Mouse (Mus musculus): ENCODE data around the gene Ly6g6d. TPM values are rescaled to one million over a fixed set of nuclear protein-coding genes. Genes with fewer than 3 reads are reported as not detected.

Gene Ly6g6d
- polyA plus RNA-seq, 1 experiment = 79.9 TPM

DNA sequence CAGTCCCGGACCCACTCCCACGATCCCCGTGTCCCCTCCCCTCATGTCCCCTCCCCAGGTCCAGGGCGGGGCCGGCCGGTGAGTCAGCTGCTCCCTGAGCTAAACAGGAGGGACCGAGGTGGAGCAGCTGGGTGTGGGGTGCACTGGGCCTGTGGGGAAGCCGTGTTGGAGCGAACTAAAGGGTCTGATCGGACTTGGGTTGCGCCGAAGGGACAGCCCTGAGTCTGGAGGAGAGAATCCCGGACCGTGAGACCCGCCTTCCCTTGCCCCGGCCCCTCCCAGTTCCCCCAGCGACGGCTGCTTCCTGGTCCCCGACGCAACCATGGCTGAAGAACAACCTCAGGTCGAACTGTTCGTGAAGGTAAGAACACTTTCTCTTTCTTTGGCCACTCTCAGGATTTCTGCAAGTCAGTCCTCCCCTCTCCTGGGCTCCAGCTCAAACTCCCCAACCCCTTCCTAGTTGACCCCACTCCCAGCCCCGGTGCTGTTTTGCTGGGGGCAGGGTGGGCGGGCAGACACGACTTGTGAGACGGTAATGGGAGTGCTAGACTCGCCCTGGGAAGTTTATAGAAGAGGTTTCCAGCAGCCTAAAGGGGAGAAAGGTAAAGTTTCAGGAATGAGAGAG lies 27.6 kb downstream of the Ly6g6d start:
- peaks cover 71% of the 10 kb centered on the region for H3K4me1 ChIP-seq
- peak overlapping the region; percentile 97 for H3K4me3 ChIP-seq (replicated peaks)
- TF ChIP-seq GATA1 (IDR thresholded peaks at IDR 0.05; ENCODE audit: borderline replicate concordance, low read length) (no peak), FLI1 (IDR thresholded peaks at IDR 0.05; ENCODE audit: low read length) (no peak)
- H3K9me3 ChIP-seq = no peaks in the 10 kb centered on the region
- H3K27me3 ChIP-seq (replicated peaks) = no peaks in the 10 kb centered on the region
- peaks cover 37% of the 10 kb centered on the region for H3K36me3 ChIP-seq (replicated peaks; ENCODE audit: low read length)

DNA sequence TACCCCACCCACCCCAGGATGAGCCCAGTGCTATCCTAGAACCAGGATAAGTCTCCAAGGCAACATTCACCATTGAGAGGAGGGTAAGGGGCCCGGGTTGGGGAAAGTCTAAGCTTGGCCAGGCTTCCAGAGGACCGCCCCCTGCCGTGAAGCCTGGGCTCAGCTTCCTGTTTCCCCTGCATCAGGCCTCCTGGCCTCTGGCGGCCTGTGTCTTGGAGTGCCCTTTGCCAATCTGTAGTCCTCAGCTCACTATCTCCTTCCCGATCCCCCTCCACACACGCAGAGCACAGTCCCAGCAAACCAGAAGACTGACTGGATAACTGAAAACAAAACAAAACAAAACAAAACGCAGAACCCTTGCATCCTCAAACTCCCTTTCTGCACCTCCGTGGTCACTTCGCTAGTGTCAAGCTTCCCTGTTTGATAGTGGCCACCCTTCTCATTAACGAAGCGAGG lies 28.3 kb downstream of the Ly6g6d start, which contains the start of gene Clic1:
TSS of gene Clic1 (plus strand) at position 406 of the 456 bp plus-strand sequence.
- H3K4me1 ChIP-seq = peaks cover 73% of the 10 kb centered on the region
- H3K27me3 ChIP-seq (replicated peaks) = no peaks in the 10 kb centered on the region
- H3K9me3 ChIP-seq = no peaks in the 10 kb centered on the region
- peaks cover 32% of the 10 kb centered on the region for H3K36me3 ChIP-seq (replicated peaks; ENCODE audit: low read length)
- TF ChIP-seq FLI1 (IDR thresholded peaks at IDR 0.05; ENCODE audit: low read length) (no peak), GATA1 (IDR thresholded peaks at IDR 0.05; ENCODE audit: borderline replicate concordance, low read length) (no peak)
- H3K4me3 ChIP-seq (replicated peaks) = peak within 1 kb of the TSS; percentile 97

DNA sequence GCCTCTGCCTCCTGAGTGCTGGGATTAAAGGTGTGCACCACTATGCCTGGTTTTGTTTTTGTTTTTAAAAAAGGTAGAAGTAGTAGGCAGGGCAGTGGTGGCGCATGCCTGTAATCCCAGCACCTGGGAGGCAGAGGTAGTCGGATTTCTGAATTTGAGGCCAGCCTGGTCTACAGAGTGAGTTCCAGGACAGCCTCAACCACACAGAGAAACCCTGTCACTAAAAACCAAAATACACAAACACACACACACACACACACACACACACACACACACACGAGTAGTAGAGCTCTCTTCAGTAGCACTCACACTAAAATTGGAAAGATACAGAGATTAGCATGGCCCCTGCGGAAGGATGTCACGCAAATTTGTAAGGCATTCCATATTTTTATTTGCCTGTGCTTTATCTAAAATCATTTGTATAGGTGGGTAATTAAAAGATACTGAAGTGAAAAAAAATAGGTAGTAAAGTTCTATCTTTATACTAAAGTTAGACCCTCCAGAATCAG lies 28.9 kb downstream of the Ly6g6d start:
- TF ChIP-seq FLI1 (IDR thresholded peaks at IDR 0.05; ENCODE audit: low read length) (no peak), GATA1 (IDR thresholded peaks at IDR 0.05; ENCODE audit: borderline replicate concordance, low read length) (no peak)
- H3K9me3 ChIP-seq = no peaks in the 10 kb centered on the region
- peak overlapping the region; percentile 97 for H3K4me3 ChIP-seq (replicated peaks)
- no peaks in the 10 kb centered on the region for H3K27me3 ChIP-seq (replicated peaks)
- peaks cover 73% of the 10 kb centered on the region for H3K4me1 ChIP-seq
- H3K36me3 ChIP-seq (replicated peaks; ENCODE audit: low read length) = peaks cover 27% of the 10 kb centered on the region

DNA sequence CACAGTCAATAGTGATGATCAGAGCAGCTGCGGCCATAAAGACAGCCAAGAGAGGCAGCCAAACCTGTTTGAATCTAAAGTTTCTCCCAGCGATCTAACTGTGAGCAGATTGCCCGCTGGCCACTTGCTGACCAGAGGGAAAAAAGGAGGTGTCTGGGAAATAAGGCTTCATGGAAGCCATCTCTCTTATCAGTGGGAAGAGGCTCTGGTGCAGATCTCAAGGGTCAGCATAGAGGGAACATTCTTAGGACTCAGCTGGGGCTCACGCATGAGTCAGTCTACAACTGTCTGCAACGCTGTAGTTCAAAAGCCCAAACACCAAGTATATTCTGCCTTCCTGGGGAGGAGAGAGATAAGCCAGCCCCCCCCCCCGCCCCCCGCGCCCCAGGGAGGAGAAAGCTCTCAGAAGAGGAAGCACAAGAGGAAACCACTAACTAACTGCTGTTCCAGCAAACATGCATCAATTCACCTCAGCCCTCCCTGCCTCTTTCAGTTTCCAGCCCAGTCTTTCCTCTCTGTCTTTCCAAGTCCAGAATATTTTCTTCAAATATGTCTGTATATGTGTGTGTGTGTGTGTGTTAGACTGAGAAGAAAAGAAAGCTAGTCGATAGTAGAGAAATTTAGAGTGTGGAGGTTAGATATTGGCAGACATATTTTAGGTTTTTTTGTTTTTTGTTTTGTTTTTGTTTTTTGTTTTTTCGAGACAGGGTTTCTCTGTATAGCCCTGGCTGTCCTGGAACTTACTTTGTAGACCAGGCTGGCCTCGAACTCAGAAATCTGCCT lies 29.5 kb downstream of the Ly6g6d start:
- Histone ChIP-seq H3K4me1 (peaks cover 74% of the 10 kb centered on the region), H3K36me3 (replicated peaks; ENCODE audit: low read length) (peaks cover 21% of the 10 kb centered on the region), H3K27me3 (replicated peaks) (no peaks in the 10 kb centered on the region), H3K4me3 (replicated peaks) (peak overlapping the region; percentile 97), H3K9me3 (no peaks in the 10 kb centered on the region)
- TF ChIP-seq GATA1 (IDR thresholded peaks at IDR 0.05; ENCODE audit: borderline replicate concordance, low read length) (no peak), FLI1 (IDR thresholded peaks at IDR 0.05; ENCODE audit: low read length) (no peak)

DNA sequence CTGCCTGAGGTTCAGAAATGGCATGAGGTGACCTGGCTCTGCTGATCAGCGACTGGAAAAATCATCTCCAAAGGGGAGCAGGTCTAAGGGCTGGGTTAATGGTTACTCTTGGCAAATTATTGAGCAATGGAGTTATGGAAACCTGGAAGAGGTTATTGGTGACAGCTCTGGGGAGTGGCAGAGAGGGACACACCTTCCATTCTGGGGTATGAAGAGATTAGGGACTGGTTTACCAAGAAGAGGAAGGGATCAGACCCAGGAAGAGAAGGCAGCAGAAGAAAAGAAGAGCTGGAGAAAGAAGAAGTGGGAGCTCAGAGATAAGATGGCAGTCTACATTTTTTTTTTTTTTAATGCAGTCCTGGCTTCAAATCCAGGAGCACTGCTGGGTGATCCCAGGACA lies 30.2 kb downstream of the Ly6g6d start:
- no peaks in the 10 kb centered on the region for H3K27me3 ChIP-seq (replicated peaks)
- H3K4me1 ChIP-seq = peaks cover 72% of the 10 kb centered on the region
- peak overlapping the region; percentile 93 for H3K4me3 ChIP-seq (replicated peaks)
- no peaks in the 10 kb centered on the region for H3K9me3 ChIP-seq
- peaks cover 14% of the 10 kb centered on the region for H3K36me3 ChIP-seq (replicated peaks; ENCODE audit: low read length)
- TF ChIP-seq GATA1 (IDR thresholded peaks at IDR 0.05; ENCODE audit: borderline replicate concordance, low read length) = no peak
- no peak for TF ChIP-seq FLI1 (IDR thresholded peaks at IDR 0.05; ENCODE audit: low read length)

DNA sequence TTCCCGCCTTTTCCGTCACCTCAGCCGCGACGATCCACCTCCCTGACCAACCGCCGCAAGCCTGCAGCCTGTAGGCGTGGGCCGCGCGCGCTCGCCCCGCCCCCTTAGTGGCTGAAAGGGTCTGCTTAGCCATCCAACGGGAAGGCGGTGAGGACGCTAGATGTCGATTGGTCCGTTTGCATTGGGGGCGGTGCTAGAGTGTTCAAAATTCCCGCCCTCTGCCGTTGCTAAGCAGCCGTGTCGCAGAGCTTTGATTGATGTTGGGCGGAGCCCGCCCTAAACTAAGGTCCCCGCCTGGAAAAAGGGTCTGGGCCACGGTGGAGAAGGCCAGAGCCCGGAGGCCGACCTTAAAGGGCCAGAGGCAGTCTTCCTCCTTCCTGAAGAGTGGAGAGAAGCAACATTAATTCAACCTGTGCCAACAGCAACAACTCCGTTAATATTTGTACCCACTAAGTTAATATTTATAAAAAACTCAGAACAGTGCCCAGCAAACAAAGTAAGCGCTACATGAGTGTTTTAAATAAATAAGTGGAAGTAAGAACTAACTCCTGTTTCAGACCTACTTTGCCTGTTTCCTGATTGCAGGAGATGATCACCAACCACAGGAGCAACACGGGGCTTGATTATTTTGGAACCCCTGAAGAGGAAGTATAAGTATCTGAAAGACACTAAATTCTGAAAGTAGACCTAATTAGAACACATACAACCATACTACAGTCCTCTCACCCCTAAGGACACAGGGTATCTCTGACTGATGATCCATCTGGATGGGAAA lies 31.0 kb downstream of the Ly6g6d start, which contains the start of gene Msh5:
TSS of gene Msh5 (minus strand) at position 65 of the 775 bp plus-strand sequence.
- peaks cover 8% of the 10 kb centered on the region for H3K36me3 ChIP-seq (replicated peaks; ENCODE audit: low read length)
- H3K9me3 ChIP-seq = no peaks in the 10 kb centered on the region
- H3K4me1 ChIP-seq = peaks cover 69% of the 10 kb centered on the region
- TF ChIP-seq GATA1 (IDR thresholded peaks at IDR 0.05; ENCODE audit: borderline replicate concordance, low read length) (no peak), FLI1 (IDR thresholded peaks at IDR 0.05; ENCODE audit: low read length) (peak; percentile 89; the same call in 1 of the 2 replicates)
- H3K27me3 ChIP-seq (replicated peaks) = no peaks in the 10 kb centered on the region
- H3K4me3 ChIP-seq (replicated peaks) = peak within 1 kb of the TSS; percentile 93

DNA sequence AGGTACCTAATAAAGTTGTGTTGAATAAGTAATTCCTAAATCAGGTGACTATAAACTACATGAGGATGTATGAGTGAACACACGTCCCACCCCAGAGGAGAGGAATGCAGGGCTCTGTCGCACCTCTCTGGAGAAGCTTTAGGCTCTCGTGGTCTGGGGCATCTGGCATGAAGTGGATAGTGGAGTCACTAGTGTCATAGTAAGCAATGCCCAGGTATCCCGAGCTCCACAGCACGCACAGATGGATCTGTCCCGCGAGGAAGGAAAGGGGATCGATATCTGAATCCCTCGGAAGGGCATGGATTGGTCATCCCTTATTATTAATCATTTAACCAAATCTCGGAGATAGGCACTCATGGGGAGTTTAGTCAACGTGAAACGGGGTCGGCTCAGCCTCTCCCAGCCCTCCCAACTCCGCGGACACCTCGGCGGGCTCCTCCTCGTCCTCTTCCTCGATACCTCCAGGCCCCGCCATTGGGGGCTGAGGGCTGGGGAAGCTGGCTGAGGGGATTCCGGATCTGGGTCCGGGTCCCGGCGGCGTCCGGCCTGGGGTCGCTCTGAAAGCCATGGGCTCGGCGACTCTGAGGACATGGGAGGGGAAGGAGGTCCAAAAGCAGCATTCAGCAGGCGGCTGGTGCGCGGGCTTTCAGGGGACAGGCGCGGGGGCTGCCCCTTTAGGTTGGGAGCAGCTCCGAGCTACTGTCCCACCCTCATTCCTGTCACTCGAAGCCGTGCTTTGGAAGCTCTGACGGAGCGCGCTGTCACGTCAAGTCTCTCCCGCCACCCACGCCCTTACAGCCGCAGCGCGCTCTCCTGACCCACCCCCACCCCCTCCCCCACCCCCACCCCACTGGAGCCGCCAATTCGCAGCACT lies 31.8 kb downstream of the Ly6g6d start:
- TF ChIP-seq FLI1 (IDR thresholded peaks at IDR 0.05; ENCODE audit: low read length) (no peak), GATA1 (IDR thresholded peaks at IDR 0.05; ENCODE audit: borderline replicate concordance, low read length) (no peak)
- Histone ChIP-seq H3K9me3 (no peaks in the 10 kb centered on the region), H3K4me3 (replicated peaks) (peak overlapping the region; percentile 93), H3K36me3 (replicated peaks; ENCODE audit: low read length) (peaks cover 7% of the 10 kb centered on the region), H3K27me3 (replicated peaks) (no peaks in the 10 kb centered on the region), H3K4me1 (peaks cover 74% of the 10 kb centered on the region)

DNA sequence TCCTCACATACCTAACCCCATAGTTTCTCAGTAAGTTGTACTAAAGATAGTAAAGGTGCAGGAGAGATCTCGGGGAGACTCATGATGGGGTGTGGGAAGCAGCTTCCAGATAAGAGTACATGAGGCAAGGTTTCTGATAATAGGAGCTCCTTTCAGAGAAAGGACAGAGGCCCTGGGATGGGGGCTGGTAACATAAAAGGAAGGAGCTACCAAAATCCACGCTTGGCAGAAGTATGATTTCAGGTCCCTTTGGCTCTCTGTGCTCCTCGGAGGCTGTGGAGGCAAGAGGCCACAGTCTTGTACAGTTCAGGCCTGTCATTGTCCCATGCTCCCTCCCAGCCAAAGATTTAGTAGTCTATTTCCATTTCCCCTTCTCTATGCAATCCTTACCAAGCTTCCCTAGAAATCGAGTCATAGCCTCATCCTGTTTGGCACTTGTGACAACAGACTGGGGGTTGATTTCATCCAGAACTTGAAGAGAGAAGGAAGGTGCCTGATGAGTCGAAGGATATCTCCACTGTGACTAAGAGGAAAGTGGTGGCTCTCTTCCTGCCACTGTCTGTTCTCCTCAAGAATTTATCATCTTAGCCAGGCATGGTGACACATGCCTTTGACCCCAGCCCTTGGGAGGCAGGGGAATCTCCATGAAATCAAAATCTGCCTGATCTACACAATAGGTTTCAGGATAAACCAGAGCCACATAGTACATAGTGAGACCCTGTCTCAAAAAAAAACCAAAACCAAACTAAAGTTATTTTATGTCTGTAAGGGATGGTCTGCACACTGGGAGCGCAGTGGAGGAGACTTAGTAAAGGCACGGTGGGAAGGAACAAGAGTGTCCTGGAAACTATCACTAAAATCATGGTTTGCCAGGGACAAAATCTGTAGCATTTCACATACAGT lies 32.7 kb downstream of the Ly6g6d start:
- H3K9me3 ChIP-seq = no peaks in the 10 kb centered on the region
- H3K4me3 ChIP-seq (replicated peaks) = peak overlapping the region; percentile 93
- TF ChIP-seq GATA1 (IDR thresholded peaks at IDR 0.05; ENCODE audit: borderline replicate concordance, low read length) (no peak), FLI1 (IDR thresholded peaks at IDR 0.05; ENCODE audit: low read length) (no peak)
- H3K27me3 ChIP-seq (replicated peaks) = no peaks in the 10 kb centered on the region
- peaks cover 10% of the 10 kb centered on the region for H3K36me3 ChIP-seq (replicated peaks; ENCODE audit: low read length)
- peaks cover 77% of the 10 kb centered on the region for H3K4me1 ChIP-seq

All from megakaryocyte, embryonic 14.5 days (primary cell).